8 mouse cellular contexts compared by ENCODE assay signal in genomic region chr11:34447891-34448290, GRCm38 (mm10).
DNase-seq lines count a peak whose midpoint lies in the region; ATAC-seq lines count a peak whose summit lies in the region.

No protein-coding gene starts in this region.

- DNase-seq in CD4-positive, CD25-positive, alpha-beta regulatory T cell, adult 2 months (ENCODE audit: low read depth, low spot score) = peak; percentile 50
- DNase-seq in layer of hippocampus, adult 9-10 months (ENCODE audit: low spot score) = peak; percentile 3
- DNase-seq in layer of hippocampus, adult 8-10 months (ENCODE audit: low spot score in 2 of 2) = no peak
- DNase-seq in c-Kit-positive CD71-positive TER-119-negative erythroid progenitor cells, embryonic 14.5 days (ENCODE audit: low read depth) = peak; percentile 22
- DNase-seq in naive thymus-derived CD4-positive, alpha-beta T cell, adult 2 months (ENCODE audit: low read depth) = peak; percentile 43
- no peak for DNase-seq in left cerebral cortex, adult 9 months (ENCODE audit: low spot score in 2 of 2)
- DNase-seq in cerebellum, postnatal 36 days = no peak

- ATAC-seq in CD4-positive, CD25-positive, alpha-beta regulatory T cell, adult 4 months = no peak

Comparison
In these comparisons a context has a peak if more than half of its experiments do, and no peak if none do; other contexts are left out.
1. DNase-seq: peak in CD4-positive, CD25-positive, alpha-beta regulatory T cell, adult 2 months (single experiment), layer of hippocampus, adult 9-10 months (single experiment), c-Kit-positive CD71-positive TER-119-negative erythroid progenitor cells, embryonic 14.5 days (single experiment) and naive thymus-derived CD4-positive, alpha-beta T cell, adult 2 months (single experiment); none in layer of hippocampus, adult 8-10 months (0 of 2), left cerebral cortex, adult 9 months (0 of 2) and cerebellum, postnatal 36 days (0 of 2).